Mouse (Mus musculus): ENCODE results near the gene Uggt1.
A peak's percentile ranks its signal among the peaks of the same experiment; 100 is the strongest.

The Uggt1 gene

DNA sequence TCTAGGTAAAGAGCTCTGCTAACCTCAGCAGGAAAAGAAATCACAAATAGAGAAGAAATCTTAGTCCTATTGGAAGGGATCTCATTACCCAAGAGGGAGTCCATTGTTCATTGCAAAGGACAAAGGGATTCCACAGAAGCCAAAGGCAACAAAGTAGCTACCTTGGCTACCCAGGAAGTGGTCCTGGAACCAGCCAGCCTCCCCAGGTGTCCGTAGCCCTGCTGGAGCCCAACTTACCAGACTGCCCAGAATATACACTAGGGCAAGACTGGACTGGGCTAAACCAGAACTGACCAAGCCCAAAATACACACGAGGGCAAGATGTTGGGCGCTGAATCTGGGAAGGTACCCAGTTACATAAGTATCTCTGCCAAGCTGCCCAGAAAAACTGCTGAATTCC, 129.7 kb downstream of the Uggt1 start:
- no peak for DNase-seq (ENCODE audit: low spot score)

GRCm38 (mm10) chr1:36113670-36114069, 130.8 kb downstream of the Uggt1 start:
- no peak for DNase-seq (ENCODE audit: low spot score)

GRCm38 (mm10) chr1:36112665-36113064, 131.9 kb downstream of the Uggt1 start:
- DNase-seq (ENCODE audit: low spot score): no peak

DNA sequence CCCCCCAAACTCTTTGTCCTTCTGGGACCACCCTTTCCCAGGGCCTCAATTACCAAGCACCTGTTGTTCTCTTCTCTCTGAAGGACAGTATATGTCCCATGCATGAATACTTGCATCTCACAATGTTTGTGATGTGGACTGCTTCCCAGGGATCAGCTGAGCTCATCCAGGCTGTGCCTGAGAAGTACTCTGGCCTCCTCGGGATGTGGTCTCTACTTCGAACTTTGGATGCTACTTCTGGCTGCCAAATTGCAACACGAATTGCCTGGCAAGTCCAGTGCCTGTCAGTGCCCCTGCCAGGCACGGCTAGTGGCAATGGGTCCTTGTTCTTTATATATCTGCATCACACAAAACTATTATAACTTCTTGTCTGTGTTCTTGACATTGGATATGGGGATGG, 134.5 kb downstream of the Uggt1 start:
- DNase-seq (ENCODE audit: low spot score): no peak

DNA sequence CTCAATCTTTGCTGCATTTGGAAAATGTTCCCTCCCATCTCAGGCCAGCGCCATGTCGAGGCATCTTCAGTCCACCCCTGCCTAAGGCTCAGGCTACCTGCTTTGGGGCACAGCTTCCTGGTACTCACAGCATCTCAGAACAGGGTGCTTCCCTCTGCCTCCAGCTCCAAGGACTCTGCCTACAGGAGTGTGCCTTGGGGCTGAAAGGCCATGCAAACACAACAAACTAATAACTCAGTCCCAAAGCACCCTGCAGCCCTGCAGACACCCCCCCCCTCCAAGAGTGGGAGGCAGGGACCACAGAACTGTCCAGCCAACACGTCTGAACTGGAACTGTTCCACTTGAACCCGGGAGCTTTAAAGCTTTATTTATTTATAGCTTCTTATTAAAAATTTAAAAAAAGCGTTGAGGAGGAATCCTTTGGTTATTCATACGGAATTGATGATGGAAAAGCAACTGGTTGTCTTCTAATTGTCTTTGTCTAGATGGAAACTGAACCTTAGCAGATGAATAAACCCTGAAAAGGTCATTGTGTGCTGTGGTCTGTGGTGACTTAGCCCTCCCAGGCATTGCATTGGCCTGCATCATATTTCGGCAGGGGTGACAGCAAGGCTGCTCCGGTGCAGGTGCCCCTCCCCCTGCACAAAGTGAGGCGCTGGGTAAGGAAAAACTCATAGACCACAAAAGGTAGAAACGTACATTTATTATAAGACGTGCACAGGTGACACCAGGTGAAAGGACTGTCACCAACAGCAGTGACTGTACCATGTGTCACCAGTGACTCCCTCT, 138.4 kb downstream of the Uggt1 start:
- DNase-seq (ENCODE audit: low spot score): no peak

GRCm38 (mm10) chr1:36100371-36100770, 144.1 kb downstream of the Uggt1 start:
- no peak for DNase-seq (ENCODE audit: low spot score)

DNA sequence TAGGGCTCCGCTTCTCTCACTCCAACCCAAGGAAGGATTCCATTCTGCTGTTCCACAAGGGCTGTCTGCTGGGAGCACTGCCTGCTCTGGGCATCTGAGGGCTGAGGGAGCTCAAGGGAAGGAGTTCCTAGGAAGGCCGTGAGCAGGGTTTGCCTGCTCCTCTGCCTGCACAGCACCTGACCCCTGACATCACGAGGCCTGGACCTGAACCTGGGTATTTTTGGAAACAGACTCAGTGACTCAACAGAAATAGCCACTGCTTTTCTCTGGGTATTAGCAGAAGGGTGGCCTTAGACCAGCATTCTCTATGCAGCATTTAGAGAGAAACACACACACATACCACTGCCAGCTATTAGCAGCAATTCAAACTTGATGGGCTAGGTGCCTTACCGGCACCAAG, 146.1 kb downstream of the Uggt1 start:
- no peak for DNase-seq (ENCODE audit: low spot score)

GRCm38 (mm10) chr1:36095423-36096272, 148.9 kb downstream of the Uggt1 start:
- peak; percentile 94 for DNase-seq (ENCODE audit: low spot score)

GRCm38 (mm10) chr1:36093741-36094140, 150.8 kb downstream of the Uggt1 start:
- no peak for DNase-seq (ENCODE audit: low spot score)

- no peak for DNase-seq (ENCODE audit: low spot score)
Observed at GRCm38 (mm10) chr1:36091246-36091645, 153.3 kb downstream of the Uggt1 start.

DNA sequence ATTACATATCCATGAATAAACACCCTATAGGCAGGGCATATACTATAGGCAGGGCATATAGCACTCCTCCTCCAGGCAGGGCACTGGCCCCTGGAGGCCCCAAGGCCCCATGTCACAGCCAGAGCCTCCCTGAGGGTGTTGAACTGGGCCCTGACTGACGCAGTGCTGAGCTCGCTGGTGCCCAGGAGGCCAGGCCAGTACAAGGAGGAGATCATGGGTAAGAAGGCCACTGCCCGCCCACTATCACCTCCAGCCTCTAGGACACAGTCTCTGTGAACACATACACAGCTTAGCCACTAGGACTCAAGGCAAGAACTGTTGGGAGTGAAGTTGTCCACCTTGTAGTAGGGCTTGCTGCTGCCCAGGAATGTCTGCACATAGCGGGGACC, 153.8 kb downstream of the Uggt1 start:
- no peak for DNase-seq (ENCODE audit: low spot score)

Data from layer of hippocampus, adult 11-12 months (tissue).